Mouse (Mus musculus) MEL (cell line): ENCODE results near the gene Rbm5. TPM values are rescaled to one million over a fixed set of nuclear protein-coding genes. Genes with fewer than 3 reads are reported as not detected.

Experiments used
- DNase-seq: peaks from one replicate; pipeline ENCODE4 v3.0.0; 2011; ENCODE audit warnings: low read depth, low spot score
- H3K27ac ChIP-seq: 2 replicates; pipeline ENCODE4 v1.5.1; 2012; ENCODE audit warnings: low read depth, mild to moderate bottlenecking, control low read depth, low read length, moderate library complexity; ENCODE audit not compliant: control insufficient read depth
- H3K27me3 ChIP-seq, 2 experiments: fragments of 150-350 bp in 1 of 2; sonication (generic) in 1 of 2; 2 replicates each; pipeline ENCODE4 v1.6.1; 2012; ENCODE audit warnings: low read length in 2 of 2, mild to moderate bottlenecking in 2 of 2, improper control_type of control experiment in 1 of 2, moderate library complexity in 1 of 2; ENCODE audit not compliant: insufficient read depth in 2 of 2, control insufficient read depth in 1 of 2
- H3K36me3 ChIP-seq, 2 experiments: 2 replicates each; pipeline ENCODE4 v1.6.1; 2012 to 2014; ENCODE audit warnings: low read length in 2 of 2, improper control_type of control experiment in 1 of 2, inconsistent platforms in 1 of 2, mild to moderate bottlenecking in 1 of 2; ENCODE audit not compliant: insufficient read depth in 2 of 2, control insufficient read depth in 1 of 2
- H3K4me1 ChIP-seq, 2 experiments: fragments of 150-350 bp in 1 of 2; sonication (generic) in 1 of 2; 2 replicates each; pipeline ENCODE4 v1.6.1; 2012; ENCODE audit warnings: low read length in 2 of 2, improper control_type of control experiment in 1 of 2, mild to moderate bottlenecking in 1 of 2; ENCODE audit not compliant: insufficient read depth in 2 of 2, control insufficient read depth in 1 of 2
- H3K4me3 ChIP-seq, 2 experiments: fragments of 150-350 bp in 1 of 2; sonication (generic) in 1 of 2; 2 replicates each; pipeline ENCODE4 v1.5.1; 2012; ENCODE audit warnings: low read depth in 2 of 2, low read length in 2 of 2, mild to moderate bottlenecking in 2 of 2, moderate library complexity in 2 of 2, control low read depth in 1 of 2, improper control_type of control experiment in 1 of 2; ENCODE audit not compliant: control insufficient read depth in 1 of 2, insufficient read depth in 1 of 2
- H3K79me2 ChIP-seq: 2 replicates; pipeline ENCODE4 v1.6.1; 2012; ENCODE audit warnings: mild to moderate bottlenecking, low read length, moderate library complexity; ENCODE audit not compliant: control insufficient read depth, poor library complexity, insufficient read depth
- H3K9ac ChIP-seq: 2 replicates; pipeline ENCODE4 v1.6.1; 2012; ENCODE audit warnings: low read depth, mild to moderate bottlenecking, control low read depth, low read length, moderate library complexity; ENCODE audit not compliant: control insufficient read depth, poor library complexity, severe bottlenecking
- H3K9me3 ChIP-seq: fragments of 150-350 bp; sonication (generic); replicated peaks from 2 replicates; pipeline ENCODE4 v1.6.1; 2012; ENCODE audit warnings: mild to moderate bottlenecking, low read length, improper control_type of control experiment, moderate library complexity; ENCODE audit not compliant: insufficient read depth
- BHLHE40 ChIP-seq: IDR thresholded peaks from 2 replicates; pipeline ENCODE4 v1.6.1; 2012; ENCODE audit warnings: low read depth, mild to moderate bottlenecking, inconsistent platforms, low read length, improper control_type of control experiment, borderline replicate concordance
- CHD1 ChIP-seq: IDR thresholded peaks from 2 replicates; pipeline ENCODE4 v1.6.1; 2012; ENCODE audit warnings: low read depth, mild to moderate bottlenecking, inconsistent platforms, low read length, improper control_type of control experiment
- CTCF ChIP-seq, 3 experiments: IDR thresholded peaks in 2 of 3; conservative IDR thresholded peaks in 1 of 3; 2 replicates each; pipeline ENCODE4 v1.5.1; 2011 to 2012; ENCODE audit warnings: low read length in 3 of 3, low read depth in 2 of 3, mild to moderate bottlenecking in 2 of 3, improper control_type of control experiment in 1 of 3, inconsistent platforms in 1 of 3, mixed read lengths in 1 of 3, moderate library complexity in 1 of 3; ENCODE audit not compliant: control insufficient read depth in 1 of 3, insufficient read depth in 1 of 3, poor library complexity in 1 of 3, severe bottlenecking in 1 of 3
- E2F4 ChIP-seq: IDR thresholded peaks from 2 replicates; pipeline ENCODE4 v1.6.1; 2011; ENCODE audit warnings: low read depth, low read length, improper control_type of control experiment, borderline replicate concordance
- ELF1 ChIP-seq: IDR thresholded peaks from 2 replicates; pipeline ENCODE4 v1.6.1; 2014; ENCODE audit warnings: low read depth, mild to moderate bottlenecking, inconsistent platforms, low read length, improper control_type of control experiment, moderate library complexity
- EP300 ChIP-seq, 2 experiments: IDR thresholded peaks; 2 replicates each; pipeline ENCODE4 v1.6.1; 2011; ENCODE audit warnings: improper control_type of control experiment in 2 of 2, low read length in 2 of 2, low read depth in 1 of 2, mild to moderate bottlenecking in 1 of 2
- ETS1 ChIP-seq: IDR thresholded peaks from 2 replicates; pipeline ENCODE4 v1.6.1; 2012; ENCODE audit warnings: low read depth, mild to moderate bottlenecking, inconsistent platforms, low read length, improper control_type of control experiment, moderate library complexity
- GATA1 ChIP-seq: IDR thresholded peaks from 2 replicates; pipeline ENCODE4 v1.6.1; 2011; ENCODE audit warnings: low read depth, low read length, improper control_type of control experiment
- HCFC1 ChIP-seq: IDR thresholded peaks from 2 replicates; pipeline ENCODE4 v1.6.1; 2012; ENCODE audit warnings: low read depth, mild to moderate bottlenecking, inconsistent platforms, low read length, improper control_type of control experiment, moderate library complexity
- MAX ChIP-seq: IDR thresholded peaks from 2 replicates; pipeline ENCODE4 v1.6.1; 2011; ENCODE audit warnings: low read length, improper control_type of control experiment
- MXI1 ChIP-seq: IDR thresholded peaks from 2 replicates; pipeline ENCODE4 v1.6.1; 2011; ENCODE audit warnings: mild to moderate bottlenecking, low read depth, low read length, improper control_type of control experiment
- MYC ChIP-seq: IDR thresholded peaks from 2 replicates; pipeline ENCODE4 v1.6.1; 2011; ENCODE audit warnings: low read depth, mild to moderate bottlenecking, low read length, improper control_type of control experiment, moderate library complexity
- POLR2AphosphoS2 ChIP-seq: IDR thresholded peaks from 2 replicates; pipeline ENCODE4 v1.6.1; 2011; ENCODE audit warnings: low read length, improper control_type of control experiment
- RAD21 ChIP-seq: IDR thresholded peaks from 2 replicates; pipeline ENCODE4 v1.6.1; 2011; ENCODE audit warnings: mild to moderate bottlenecking, low read depth, low read length, improper control_type of control experiment
- RCOR1 ChIP-seq: IDR thresholded peaks from 2 replicates; pipeline ENCODE4 v1.6.1; 2012; ENCODE audit warnings: low read depth, mild to moderate bottlenecking, inconsistent platforms, low read length, improper control_type of control experiment
- SMC3 ChIP-seq: IDR thresholded peaks from 2 replicates; pipeline ENCODE4 v1.6.1; 2011; ENCODE audit warnings: low read depth, low read length, improper control_type of control experiment
- TAL1 ChIP-seq: IDR thresholded peaks from 2 replicates; pipeline ENCODE4 v1.6.1; 2012; ENCODE audit warnings: mild to moderate bottlenecking, inconsistent platforms, low read length, moderate library complexity, mixed read lengths
- UBTF ChIP-seq: IDR thresholded peaks from 2 replicates; pipeline ENCODE4 v1.6.1; 2012; ENCODE audit warnings: low read depth, mild to moderate bottlenecking, inconsistent platforms, low read length, improper control_type of control experiment, moderate library complexity, borderline replicate concordance; ENCODE audit not compliant: insufficient read depth
- USF1 ChIP-seq: IDR thresholded peaks from 2 replicates; pipeline ENCODE4 v1.6.1; 2014; ENCODE audit warnings: low read depth, mild to moderate bottlenecking, inconsistent platforms, low read length, improper control_type of control experiment, moderate library complexity
- ZKSCAN1 ChIP-seq: IDR thresholded peaks from 2 replicates; pipeline ENCODE4 v1.6.1; 2012; ENCODE audit warnings: low read depth, mild to moderate bottlenecking, inconsistent platforms, low read length, improper control_type of control experiment, moderate library complexity
- ZMIZ1 ChIP-seq: IDR thresholded peaks from 2 replicates; pipeline ENCODE4 v1.6.1; 2012; ENCODE audit warnings: low read depth, mild to moderate bottlenecking, inconsistent platforms, low read length, improper control_type of control experiment, moderate library complexity
- ZNF384 ChIP-seq: IDR thresholded peaks from 2 replicates; pipeline ENCODE4 v1.6.1; 2012; ENCODE audit warnings: low read depth, mild to moderate bottlenecking, inconsistent platforms, low read length, improper control_type of control experiment
- polyA plus RNA-seq, 2 experiments: library from polyadenylated mRNA; stranded (reverse) in 1 of 2; unstranded in 1 of 2; fragments of >175 nt in 1 of 2; fragments of >200 nt in 1 of 2; gene quantifications; 2 replicates each; pipeline versions ENCODE4 v1.2.1 to v1.2.4; 2012; ENCODE audit warnings: low replicate concordance in 2 of 2, low read depth in 1 of 2; ENCODE audit not compliant: insufficient read length in 2 of 2, insufficient read depth in 1 of 2, missing spikeins in 1 of 2
- total RNA-seq: library from RNA; depleted of rRNA; stranded (reverse); fragments of 300-350 nt; gene quantifications from 2 replicates; pipeline ENCODE4 v1.2.3, GENCODE M21; 2012

Rbm5 gene
- total and polyA plus RNA-seq, 3 experiments = 80.2 to 143 (median 125) TPM

DNA sequence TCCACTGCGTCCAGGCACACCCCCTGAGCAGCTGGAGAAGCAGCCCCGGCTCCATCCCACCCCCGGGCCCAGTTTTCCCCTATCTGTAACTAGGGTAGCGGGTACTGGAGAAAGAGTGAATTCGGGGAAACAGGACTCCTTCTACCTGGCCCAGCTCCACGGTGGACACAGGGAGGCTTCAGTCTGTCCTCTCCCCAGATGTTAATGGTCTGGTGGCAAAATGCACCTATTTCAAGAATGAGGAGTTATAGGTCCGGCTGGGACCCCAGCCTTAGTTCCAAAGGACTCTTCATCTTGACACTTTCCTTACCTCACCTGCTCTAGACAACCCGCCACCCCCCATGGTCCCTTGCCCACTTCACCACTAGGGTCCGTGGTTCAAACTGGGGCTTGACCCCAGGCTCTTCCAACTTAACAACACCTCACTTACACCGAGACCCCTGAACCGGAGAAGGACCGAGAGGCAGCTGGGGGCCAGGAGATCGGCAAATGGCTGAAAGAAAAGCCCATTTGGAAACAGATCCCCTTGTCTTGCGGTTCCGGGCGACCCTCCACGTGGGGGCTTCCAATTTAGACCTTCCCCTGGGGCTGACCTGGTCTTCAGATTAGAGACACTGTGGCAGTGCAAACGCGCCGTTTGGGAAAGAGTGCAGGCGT is 62.2 kb downstream of the Rbm5 start:
- Histone ChIP-seq H3K9me3 (no peaks in the 10 kb centered on the region), H3K27ac (no peak overlapping the region), H3K27me3 (no peaks in the 10 kb centered on the region; a peak in 2 of 4 replicates), H3K4me3 (no peak overlapping the region), H3K9ac (no peak overlapping the region), H3K79me2 (no peaks in the 10 kb centered on the region), H3K36me3 (no peaks in the 10 kb centered on the region), H3K4me1 (peaks cover 0 to under 1% of the 10 kb centered on the region in 2 experiments; a peak in 1 of 4 replicates)
- TF ChIP-seq RAD21 (no peak), POLR2AphosphoS2 (no peak), RCOR1 (no peak), ZNF384 (no peak)
- no peak for DNase-seq

DNA sequence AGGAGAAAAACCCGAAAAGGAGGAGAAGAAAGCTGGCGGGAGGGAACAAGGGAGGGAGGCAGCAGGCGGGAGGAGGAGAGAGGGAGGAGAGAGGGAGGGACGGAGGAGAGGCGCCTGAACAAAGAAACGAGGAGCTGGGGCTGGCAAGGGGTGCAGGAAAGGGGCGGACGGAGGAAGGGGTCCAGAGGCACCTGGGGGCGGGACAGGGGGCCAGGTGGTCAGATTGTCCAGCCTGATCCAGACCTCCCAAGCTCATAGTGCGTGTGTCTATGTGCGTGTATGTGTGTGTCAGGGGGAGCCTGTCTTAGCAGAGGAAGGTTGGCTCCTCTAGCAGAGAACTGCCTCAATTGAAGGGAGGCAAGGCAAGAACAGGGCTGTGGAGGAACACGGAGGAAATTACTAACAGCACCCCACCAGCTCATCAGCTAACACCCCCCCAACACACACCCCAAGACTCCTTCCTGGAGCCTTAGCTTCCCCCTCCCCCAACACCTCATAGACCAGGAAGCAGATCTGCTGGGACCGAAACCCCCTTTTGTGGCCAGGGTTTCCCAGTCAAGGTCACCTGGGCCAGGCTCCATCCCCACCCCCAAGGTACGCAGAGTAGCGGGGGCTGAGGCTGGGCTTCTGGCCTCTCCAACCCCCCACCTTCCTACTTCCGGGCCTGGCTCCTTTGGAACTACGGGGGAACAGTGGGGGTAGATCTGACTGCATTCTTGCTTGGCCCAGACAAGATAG is 62.9 kb downstream of the Rbm5 start:
- H3K27ac ChIP-seq = no peak overlapping the region
- H3K36me3 ChIP-seq = no peaks in the 10 kb centered on the region
- H3K4me3 ChIP-seq = no peak overlapping the region
- no peaks in the 10 kb centered on the region for H3K79me2 ChIP-seq
- DNase-seq = no peak
- H3K4me1 ChIP-seq = no peaks in the 10 kb centered on the region; a peak in 1 of 4 replicates
- TF ChIP-seq ETS1 (no peak), E2F4 (no peak), TAL1 (no peak), MAX (no peak), SMC3 (no peak)
- no peak overlapping the region for H3K9ac ChIP-seq
- no peaks in the 10 kb centered on the region; a peak in 2 of 4 replicates for H3K27me3 ChIP-seq
- H3K9me3 ChIP-seq = no peaks in the 10 kb centered on the region

DNA sequence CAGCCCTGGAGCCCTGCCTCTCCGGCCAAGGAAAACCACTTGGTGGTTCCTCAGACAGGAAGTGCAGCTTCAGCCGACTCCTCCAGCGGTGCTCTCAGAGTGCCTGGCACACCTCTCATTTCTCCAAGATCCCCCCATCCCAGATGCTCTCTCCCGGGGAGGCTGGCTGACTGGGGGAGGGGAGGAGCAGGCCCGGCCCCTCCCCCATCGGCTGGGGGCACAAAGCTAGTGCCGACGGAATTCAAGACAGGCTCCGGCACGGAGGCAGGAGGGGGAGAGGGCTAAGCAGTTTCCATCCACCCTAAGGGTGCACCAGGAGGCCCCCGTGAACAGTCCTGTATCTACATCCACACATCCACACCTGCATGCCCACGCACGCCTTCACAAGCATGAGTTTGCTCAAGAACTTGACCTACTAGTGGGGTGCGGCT is 64.0 kb downstream of the Rbm5 start:
- no peak overlapping the region for H3K4me3 ChIP-seq
- H3K27ac ChIP-seq = no peak overlapping the region
- H3K36me3 ChIP-seq = no peaks in the 10 kb centered on the region
- H3K9me3 ChIP-seq = no peaks in the 10 kb centered on the region
- H3K27me3 ChIP-seq = no peaks in the 10 kb centered on the region; a peak in 1 of 4 replicates
- no peaks in the 10 kb centered on the region; a peak in 1 of 4 replicates for H3K4me1 ChIP-seq
- no peak overlapping the region for H3K9ac ChIP-seq
- no peak for DNase-seq
- TF ChIP-seq USF1 (no peak), ELF1 (no peak), CHD1 (no peak), ZNF384 (no peak), ETS1 (no peak), BHLHE40 (no peak), EP300 (IDR thresholded peaks at IDR 0.05; ENCODE audit: low read depth in 1 of 2, low read length in 2 of 2) (no peak), UBTF (no peak), GATA1 (no peak), MXI1 (no peak), MYC (no peak), CTCF (IDR thresholded peaks at IDR 0.05 in 2 of 3, conservative IDR thresholded peaks at IDR 0.05 in 1 of 3; ENCODE audit: control insufficient read depth in 1 of 3, insufficient read depth in 1 of 3, low read depth in 2 of 3, low read length in 3 of 3, poor library complexity in 1 of 3, severe bottlenecking in 1 of 3) (no peak), ZMIZ1 (no peak), HCFC1 (no peak), ZKSCAN1 (no peak), SMC3 (no peak)
- H3K79me2 ChIP-seq = no peaks in the 10 kb centered on the region
